Mouse (Mus musculus) yolk sac, embryonic 10.5 days (tissue): ENCODE results near the gene Tec.

Source experiments
- DNase-seq: peaks from one replicate; pipeline ENCODE4 v3.0.0-alpha.2; 2017; ENCODE audit warnings: low spot score

Gene Tec

DNA sequence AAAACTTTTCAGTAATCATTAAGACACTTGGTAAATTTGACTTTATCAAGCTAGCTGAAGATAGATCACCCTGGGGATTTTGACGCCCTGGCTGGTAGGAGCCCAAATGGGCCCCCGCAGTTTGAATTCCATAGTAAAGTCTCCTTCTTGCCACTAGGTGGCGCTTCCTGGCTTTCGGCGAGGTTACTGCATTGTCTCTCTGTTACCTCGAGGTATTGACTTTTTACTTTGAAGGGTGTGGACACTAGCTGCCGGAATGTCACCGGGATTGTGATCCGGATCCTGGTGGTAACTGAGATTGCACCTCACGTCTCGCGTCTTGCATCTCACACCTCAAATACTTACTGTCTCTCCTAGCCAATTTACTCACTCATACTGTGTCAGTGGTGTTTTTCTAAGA, 23.3 kb upstream of the Tec start:
- peak; percentile 40 for DNase-seq

DNA sequence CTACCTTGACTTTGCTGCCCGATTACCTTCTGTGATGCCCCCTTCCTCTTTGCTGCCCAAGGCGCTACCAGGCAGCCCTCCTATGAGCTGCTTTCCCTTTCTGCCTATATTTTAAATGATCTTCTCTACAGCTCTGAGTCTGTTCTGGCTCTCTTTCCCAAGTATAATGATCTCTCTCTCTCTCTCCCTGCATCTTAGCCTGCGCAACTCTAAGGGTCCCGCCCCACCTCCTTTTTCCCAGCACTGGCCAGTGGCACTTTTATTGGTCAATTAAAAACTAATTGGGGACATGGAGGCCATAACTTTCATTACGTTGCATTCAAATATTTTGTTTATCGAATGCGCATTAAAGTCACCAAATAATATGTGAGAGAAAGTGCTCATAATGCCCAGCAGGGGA, 20.0 kb upstream of the Tec start:
- DNase-seq = no peak

- no peak for DNase-seq
Measured at GRCm38 (mm10) chr5:72886458-72887222, 18.4 kb upstream of the Tec start.

GRCm38 (mm10) chr5:72883706-72884105, 15.4 kb upstream of the Tec start:
- DNase-seq = no peak

DNA sequence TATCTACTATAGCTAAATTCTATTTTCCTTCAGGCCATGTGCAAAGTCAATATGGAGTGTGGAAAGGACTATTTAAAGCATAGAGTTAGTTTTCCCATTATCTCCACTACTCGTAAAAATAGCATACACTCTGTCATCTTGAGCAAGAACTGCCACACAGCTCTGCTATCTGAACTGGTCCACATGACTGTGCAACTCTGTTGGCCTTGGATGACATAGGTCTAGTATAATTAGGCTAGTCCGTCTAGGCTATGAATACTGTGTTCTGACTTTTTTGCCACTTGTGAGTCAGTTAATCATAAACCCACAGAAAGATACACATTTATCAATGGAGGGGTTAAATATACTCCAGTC, 14.1 kb upstream of the Tec start:
- DNase-seq = no peak

DNA sequence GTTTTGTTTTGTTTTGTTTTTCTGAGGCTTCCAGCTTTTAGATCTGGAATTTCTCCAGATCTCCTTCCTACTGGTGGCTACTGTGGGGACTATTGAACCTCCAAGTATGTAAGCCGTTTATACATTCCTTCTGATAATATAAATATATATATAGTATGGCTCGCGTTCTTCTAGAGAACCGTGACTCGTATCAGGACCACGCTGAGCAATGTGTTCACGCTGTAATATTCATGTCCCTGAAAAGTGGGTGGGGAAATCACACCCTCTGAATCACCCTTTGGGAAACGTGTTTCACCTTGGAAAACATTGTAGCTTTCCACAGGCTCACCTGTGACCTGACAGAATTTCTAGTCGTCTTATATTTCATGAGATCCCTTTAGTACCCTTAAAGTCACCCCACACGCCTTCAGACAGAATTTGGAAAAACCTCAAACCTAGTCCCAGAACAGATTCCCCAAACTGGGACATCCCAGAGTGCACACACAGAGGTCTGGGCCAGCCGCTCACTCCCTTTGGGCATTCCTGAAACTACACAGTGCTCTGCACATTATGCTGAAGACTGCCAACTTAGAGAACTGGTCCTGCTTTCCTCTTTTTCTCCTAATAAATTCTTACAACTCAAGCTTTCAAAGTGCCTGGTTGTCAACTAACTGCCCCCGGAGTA, 13.6 kb upstream of the Tec start:
- no peak for DNase-seq

- no peak for DNase-seq
Measured at GRCm38 (mm10) chr5:72879736-72880135, 11.5 kb upstream of the Tec start.

GRCm38 (mm10) chr5:72871114-72871513, 2.8 kb upstream of the Tec start:
- no peak for DNase-seq

- DNase-seq = no peak
Measured at GRCm38 (mm10) chr5:72869779-72870608, 1.7 kb upstream of the Tec start.

GRCm38 (mm10) chr5:72867036-72867672, 1.1 kb downstream of the Tec start:
- peak; percentile 19 for DNase-seq

GRCm38 (mm10) chr5:72866260-72866905, 1.9 kb downstream of the Tec start:
- DNase-seq = peak; percentile 67

DNA sequence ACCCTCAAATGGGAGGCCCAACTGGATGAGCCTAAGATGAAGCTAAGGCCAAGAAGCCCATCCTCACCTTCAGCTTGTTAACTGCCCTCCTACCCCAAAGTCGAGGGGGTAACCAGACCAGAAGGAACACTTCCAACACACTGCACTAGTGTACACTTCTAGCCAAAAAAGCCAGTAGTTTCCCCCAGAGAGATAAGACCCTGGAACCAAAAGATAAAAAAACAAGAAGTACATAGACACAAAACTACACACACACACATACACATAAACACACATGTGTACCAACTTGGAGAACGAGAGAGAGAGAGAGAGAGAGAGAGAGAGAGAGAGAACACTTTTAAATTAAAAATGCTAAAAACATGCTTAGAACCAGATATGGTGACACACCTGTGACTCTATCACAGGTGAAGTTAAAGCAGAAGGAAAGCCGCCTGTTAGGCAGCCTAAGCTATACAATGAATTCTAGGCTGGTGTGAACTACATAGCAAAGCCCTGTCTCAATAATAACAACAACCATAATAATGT, 3.6 kb downstream of the Tec start:
- no peak for DNase-seq

GRCm38 (mm10) chr5:72863166-72863565, 5.1 kb downstream of the Tec start:
- no peak for DNase-seq

- no peak for DNase-seq
Measured at GRCm38 (mm10) chr5:72861726-72862385, 6.4 kb downstream of the Tec start.

DNA sequence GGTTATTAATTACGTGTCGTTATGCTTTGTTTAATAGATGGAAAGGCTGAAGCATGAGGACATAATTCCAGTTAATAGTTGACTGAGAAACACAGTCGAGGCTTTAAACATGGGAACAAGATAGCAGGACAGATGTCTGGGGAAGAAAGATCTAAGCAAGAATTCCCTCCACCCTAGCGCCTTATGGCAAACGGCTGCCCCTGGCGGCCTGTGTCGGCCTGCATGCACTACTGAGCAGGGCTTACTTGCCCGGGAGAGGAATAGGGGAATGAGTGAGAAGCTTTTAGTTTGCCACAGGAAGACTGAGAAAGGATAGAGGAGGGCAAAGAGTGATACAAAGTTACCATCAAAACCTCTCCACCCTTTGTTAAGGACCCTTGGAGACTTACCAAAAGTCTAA, 7.4 kb downstream of the Tec start:
- DNase-seq = no peak

- DNase-seq = no peak
Measured at GRCm38 (mm10) chr5:72858306-72858705, 10.0 kb downstream of the Tec start.

- DNase-seq = peak; percentile 78
Measured at GRCm38 (mm10) chr5:72857756-72858155, 10.5 kb downstream of the Tec start.

- DNase-seq = no peak
Measured at GRCm38 (mm10) chr5:72856255-72856878, 11.9 kb downstream of the Tec start.

DNA sequence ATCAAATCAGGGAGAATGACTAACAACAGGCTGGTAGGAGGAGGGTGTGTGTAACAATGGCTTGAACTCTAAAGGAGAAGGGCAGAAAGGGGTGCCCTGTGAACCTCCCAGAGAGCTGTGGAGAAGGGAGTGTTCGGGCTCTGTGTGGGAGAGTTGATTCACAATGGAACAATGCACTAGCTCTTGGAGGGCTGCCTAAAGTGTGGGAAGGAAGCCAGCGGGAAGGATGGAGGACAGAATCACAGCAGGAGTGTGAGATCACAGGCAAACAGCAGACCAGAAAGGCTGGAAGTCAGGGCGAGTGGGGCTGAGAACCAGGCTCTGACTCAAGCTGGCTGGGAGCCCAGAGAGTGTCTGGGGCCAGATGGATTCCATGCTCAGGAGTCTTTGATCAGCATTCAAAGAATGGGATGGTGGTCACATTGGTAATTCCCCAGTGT, 12.6 kb downstream of the Tec start:
- no peak for DNase-seq

DNA sequence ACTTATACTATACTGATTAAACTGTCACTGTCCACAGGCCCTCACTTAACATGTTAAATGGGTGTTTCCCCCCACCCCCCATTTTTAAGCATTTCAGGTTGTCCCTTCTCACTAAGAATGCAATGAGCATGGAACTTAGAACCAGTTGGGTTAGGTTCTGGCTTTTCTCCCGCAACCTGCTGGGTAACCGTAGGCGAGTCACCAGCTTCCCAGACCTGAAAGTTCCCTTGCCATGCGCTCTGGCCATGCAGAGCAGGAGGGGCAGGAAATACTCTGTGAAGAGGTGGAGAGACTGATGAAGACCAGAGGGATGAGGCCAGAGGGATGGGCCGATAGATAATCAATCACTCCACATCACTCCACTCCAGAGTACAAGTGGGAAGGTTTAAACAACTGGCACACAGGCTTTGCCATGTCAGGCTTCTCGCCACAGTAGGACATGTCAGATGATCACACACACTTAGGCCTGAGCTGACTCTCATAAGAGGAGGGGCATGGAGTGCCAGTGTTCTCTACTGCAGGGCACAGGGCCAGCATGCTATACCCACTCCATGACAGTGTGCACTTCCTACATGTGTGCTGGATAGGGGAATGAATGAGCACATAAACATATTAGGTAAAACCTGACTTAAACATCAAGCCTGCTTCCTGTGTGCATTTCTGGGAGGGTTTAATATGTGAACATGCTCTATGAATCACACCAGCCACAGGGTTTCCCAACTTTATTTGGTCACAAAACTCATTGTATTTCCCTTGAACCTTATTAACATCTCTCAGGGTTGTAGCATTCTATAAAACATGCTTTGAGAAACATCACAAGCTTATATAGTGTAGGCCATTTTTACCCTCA, 13.9 kb downstream of the Tec start:
- no peak for DNase-seq
